Mouse (Mus musculus) thymus, postnatal 0 days (tissue): ENCODE measurements around the gene Sorbs1. TPM values are rescaled to one million over a fixed set of nuclear protein-coding genes. Genes with fewer than 3 reads are reported as not detected.

Source experiments
- DNase-seq: peaks from one replicate; pipeline ENCODE4 v3.0.0-alpha.2; 2015; ENCODE audit warnings: low spot score
- polyA plus RNA-seq: library from polyadenylated mRNA; unstranded; fragments of >200 nt; fragmentation: Nextera tagmentation; extraction: Ambion mirVana; gene quantifications from 2 replicates; pipeline ENCODE4 v1.2.1, GENCODE M21; 2015

The Sorbs1 gene
- polyA plus RNA-seq, 1 experiment from 2014 or later = 16.1 TPM

- DNase-seq = no peak
These were observed 75.9 kb downstream of the Sorbs1 start for GRCm38 (mm10) chr19:40437651-40438068.

- DNase-seq = no peak
These were observed 76.9 kb downstream of the Sorbs1 start for GRCm38 (mm10) chr19:40436465-40437200.

GRCm38 (mm10) chr19:40435797-40436196 is 77.8 kb downstream of the Sorbs1 start:
- no peak for DNase-seq

GRCm38 (mm10) chr19:40435045-40435444 is 78.5 kb downstream of the Sorbs1 start:
- no peak for DNase-seq

DNA sequence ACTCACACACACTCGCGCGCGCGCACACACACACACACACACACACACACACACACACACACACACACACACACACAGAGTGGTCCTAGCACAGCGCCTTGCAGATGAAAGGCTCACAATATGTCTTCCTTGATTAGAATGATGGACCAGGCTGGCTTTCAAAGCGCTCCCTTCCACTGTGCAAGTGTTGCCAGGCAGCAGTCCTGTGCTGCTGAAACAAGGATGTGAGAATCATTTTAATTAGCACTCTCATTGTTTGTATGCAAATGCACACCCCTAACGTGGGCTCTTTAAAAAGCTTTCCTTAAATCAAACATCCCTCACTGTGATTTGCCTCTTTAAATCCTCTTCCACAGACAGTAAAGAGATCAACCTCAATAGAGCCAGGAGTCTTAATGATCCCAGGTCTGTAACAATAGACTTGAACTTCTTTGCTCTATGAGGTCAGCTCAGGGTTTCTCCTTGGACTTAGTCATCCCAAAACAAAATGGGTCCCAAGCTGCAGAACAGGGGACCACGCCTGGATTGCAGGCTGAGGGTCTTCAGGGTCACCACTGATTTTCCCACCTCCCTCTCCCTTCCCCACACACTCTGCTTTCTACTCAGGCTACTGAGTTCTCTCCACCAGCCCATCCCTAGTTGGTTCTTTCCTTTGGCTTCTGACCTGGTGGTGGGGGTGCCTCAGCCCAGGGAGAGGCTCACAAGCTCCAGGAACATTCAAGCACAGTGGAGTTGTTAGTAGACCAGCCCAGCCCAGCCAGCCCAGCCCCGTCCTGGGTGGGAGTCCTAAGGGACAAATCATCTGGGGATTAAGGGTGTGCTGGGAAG is 79.3 kb downstream of the Sorbs1 start:
- DNase-seq = no peak

DNA sequence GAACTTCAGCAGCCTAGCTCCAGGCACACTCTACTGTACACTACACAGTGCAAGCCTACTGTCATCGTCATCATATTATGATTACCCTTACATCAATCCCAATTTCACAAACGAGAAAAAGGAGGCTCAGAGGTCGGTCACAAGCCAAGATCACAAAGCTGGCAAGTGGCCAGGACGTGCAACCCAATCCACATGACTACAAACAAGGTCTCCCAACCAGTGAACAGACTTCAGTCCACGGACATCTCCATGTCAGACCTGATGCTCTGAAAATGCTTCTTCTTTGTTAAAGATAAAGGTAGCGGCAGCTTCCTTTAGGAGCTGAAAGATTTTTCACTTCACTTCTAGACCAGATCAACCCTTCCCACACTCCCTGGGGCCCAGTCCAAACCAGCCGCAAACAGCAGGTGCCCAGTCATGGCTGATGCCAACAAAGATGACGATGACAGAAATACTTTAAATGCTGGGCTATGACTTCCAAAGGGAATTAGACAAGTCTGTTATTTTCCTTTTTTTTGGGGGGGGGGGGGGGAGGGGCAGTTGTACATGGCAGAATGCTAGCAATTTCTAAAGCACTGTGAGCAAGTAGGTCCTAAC is 80.2 kb downstream of the Sorbs1 start:
- no peak for DNase-seq

GRCm38 (mm10) chr19:40431969-40432368 is 81.6 kb downstream of the Sorbs1 start:
- DNase-seq = no peak

GRCm38 (mm10) chr19:40429572-40429971 is 84.0 kb downstream of the Sorbs1 start:
- DNase-seq = no peak

DNA sequence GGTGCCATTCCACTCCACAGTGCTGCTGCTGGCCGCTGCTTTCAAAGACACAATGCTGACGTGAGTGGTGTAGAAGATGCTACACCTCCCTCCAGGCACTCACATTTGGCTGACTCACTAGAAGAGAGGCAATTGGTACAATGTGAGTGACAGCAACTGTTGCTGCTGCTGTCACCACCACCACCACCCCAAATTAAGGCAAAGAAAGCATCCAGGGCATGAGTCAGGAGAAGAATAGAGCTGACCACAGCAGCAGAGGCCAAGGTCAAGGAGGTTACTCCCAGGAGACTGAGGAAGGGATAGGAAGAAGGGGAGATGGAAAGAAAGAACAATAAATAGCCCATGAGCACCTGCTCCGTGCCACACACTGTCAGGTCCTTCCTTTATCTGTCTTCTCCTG is 84.4 kb downstream of the Sorbs1 start:
- no peak for DNase-seq

DNA sequence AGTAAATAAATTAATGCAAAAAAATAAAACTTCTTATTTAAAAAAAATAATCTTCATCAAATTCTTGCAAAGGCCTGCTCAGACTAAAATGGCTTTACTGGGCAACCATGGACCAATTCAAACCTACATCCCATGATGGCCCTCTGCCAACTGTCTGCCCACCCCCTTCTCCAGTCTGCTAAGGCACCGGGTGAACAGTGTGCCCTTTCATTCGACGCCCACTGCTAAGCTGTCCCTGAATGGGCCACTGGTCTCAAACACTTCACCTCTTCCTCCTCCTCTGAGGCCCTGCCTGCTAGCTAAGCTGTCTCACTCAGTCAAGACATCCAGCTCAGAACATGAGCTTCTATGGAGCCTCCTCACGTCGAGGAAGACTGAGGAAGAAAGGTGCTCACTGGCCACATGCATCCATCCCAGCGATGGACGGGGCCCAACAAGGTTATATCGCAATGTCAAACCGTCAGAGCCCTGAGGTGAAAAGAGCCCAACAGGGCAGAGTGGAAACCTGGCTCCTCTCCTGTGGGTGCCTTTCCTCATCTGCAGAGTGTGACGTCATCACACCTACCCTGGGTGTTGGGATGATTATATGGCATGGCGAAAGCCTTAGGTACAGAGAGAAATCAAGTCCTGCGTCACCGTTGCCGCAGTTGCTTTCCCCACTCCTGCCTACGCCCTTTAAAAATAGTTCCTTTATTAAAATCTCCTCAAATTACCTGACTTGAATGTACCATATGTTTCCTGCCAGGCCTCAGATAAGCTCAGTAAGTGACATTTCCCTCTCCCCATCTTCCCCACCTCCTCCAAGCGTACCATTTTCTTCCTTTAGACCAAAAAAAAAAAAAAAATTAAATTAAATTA is 87.2 kb downstream of the Sorbs1 start:
- DNase-seq = no peak

DNA sequence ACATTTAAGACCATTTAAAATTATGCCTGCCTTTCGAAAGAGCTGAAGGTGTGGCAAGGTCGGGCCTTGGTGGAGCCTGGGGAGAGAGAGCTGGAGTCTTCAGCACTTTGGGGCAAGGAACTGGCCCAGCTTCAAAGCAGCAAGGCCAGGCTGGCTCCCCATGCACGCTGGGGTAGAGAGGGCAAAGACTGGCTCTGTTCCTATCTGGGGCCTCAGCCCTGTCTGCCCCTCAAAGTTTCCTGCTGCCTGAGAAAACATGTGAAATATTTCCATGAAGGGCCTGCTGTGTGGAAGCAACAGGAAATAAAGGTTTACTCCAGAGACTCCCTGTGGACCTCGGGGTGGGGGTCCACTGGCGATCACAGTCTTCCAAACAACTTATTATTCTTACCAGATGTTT is 88.3 kb downstream of the Sorbs1 start:
- DNase-seq = no peak

DNA sequence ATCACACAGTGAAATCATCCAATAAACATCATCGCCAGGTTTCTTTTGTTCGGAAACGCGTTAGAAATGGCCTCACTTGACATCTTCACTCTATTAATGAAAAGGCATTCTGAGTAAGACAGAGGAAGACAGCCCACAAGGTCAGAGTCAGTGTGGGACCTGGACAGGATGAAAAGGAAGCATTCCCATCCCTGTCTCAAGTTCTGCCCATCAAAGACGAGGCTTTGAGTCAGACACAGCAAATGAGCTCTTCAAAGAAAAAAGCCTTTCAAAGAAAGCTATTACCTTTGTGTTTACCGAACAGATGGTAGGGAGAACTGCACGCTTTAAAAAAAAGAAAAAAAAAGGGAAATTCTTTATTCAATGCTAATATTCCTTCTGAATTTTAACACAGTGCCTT is 92.5 kb downstream of the Sorbs1 start:
- no peak for DNase-seq

DNA sequence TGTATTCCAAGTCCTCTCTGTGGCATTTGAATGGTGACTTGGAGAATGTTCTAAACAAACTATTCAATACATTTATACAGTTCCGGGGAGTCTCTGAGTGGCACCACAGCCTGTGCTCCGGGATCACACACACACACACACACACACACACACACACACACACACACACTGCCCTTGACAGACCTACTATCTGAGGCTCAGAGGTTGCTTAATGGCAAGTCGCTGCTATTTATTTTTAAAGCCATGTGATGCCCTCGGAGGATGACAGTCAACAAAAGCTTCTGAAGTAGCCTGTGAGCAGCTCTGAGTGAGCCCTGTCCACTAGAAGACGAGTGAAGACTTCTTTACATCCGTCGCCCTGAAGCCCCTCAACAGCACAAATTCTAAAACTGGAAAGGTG is 94.3 kb downstream of the Sorbs1 start:
- no peak for DNase-seq

GRCm38 (mm10) chr19:40417155-40417821 is 96.3 kb downstream of the Sorbs1 start:
- no peak for DNase-seq

DNA sequence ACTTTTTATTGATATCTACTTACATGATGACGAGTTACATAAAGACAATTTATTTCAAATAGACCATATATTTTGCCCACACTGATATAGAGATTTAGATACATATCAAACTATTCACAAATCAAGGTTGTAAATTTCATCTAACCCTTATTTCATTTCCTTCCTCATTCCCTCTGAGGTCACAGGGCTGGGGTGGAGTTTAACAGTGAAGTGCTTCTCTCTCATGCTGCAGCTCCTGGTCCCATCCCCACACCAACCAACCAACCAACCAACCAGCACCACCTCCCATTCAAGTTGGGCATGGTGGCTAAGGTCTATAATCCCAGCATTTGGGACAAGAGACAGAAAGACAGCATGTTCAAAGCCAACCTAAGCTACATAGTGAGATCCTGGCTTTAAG is 97.9 kb downstream of the Sorbs1 start:
- DNase-seq = no peak

DNA sequence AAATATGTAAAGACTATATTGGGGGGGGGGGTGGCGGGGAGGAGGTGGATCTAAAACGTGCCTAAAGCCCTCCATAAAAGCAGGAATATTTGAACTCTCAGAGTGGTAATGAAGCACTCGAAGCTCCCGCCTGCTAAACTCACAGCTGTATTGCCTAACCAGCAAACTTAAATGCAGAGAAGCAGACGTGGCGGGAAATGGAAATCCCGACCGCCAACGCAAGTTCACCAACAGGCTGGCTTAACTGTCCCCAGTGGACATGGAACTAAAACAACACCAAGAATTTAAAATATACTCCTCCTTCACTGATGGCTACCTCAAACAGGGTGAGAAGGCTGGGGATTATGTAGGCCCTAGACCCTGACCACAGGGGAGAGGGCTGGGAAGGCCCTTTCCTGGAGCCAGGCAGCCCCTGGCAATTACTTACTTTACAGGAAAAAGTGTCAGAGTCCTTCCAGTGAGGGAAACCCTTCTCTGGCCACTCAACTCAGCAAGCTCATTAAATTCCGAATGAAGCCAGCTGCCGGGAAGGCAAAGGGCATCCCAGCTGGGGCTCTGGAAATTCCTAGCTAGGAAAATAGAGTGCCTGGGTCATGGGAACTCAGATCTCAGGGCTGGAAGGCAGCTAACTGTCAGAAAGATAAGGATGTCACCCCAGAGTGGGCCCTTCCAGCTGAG is 98.6 kb downstream of the Sorbs1 start:
- no peak for DNase-seq

DNA sequence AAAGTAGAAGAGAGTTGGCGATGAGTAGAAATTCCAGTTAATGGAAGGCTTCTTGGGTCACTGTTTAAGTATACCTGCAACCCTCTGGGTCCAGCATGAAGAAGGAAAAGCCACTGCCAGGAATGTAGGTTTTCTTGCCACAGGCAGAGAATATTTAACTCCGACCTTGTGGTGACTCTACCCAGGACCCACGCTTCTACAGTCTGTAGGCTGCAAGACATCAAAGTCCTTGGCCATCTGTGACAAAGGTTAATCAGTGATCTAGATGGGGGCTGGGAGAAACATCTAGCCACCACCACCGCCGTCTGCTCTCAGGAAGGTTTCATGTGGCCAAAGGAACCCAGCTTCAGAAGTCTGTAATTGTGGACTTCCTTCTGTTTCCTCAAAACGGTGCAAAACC is 99.2 kb downstream of the Sorbs1 start:
- DNase-seq = no peak

- no peak for DNase-seq
These were observed 102.2 kb downstream of the Sorbs1 start for GRCm38 (mm10) chr19:40411379-40411813.

GRCm38 (mm10) chr19:40410511-40410910 is 103.1 kb downstream of the Sorbs1 start:
- no peak for DNase-seq

DNA sequence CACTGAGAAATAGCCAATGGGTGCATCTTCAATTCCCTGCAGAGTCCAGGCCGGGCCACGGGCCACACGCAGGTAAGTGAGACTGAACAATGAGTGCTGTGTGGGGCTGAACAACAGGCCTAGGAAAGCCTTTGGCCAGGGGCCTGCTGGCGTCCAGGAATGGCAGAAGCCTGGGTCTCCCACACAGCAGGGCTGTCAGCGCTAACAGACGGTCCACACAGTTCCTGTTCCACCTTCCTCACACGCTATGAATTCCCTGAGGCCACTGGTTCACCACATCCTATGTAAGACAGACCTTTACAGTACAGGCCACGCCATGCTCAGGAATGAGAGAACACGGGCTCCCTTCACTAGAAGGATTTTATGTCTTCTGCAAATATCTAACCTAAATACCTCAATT is 103.5 kb downstream of the Sorbs1 start:
- no peak for DNase-seq
